Mouse (Mus musculus) midbrain, embryonic 12.5 days (tissue): ENCODE results near the gene Slco2a1. TPM values are rescaled to one million over a fixed set of nuclear protein-coding genes. Genes with fewer than 3 reads are reported as not detected.

ENCODE experiments used
- ATAC-seq: fragments of 200-750 bp; cut with Nextera tagmentation; 2 replicates; pipeline ENCODE4 v1.8.0; 2017; ENCODE audit warnings: low read depth, moderate TSS enrichment, moderate library complexity; ENCODE audit not compliant: low FRiP score
- H3K27ac ChIP-seq: fragments of 300-500 bp; sonication (generic); replicated peaks from 2 replicates; pipeline ENCODE4 v1.5.1; 2016; ENCODE audit warnings: mild to moderate bottlenecking
- H3K27me3 ChIP-seq: fragments of 300-500 bp; sonication (generic); 2 replicates; pipeline ENCODE4 v1.6.1; 2016; ENCODE audit warnings: mild to moderate bottlenecking
- H3K36me3 ChIP-seq: fragments of 300-500 bp; sonication (generic); 2 replicates; pipeline ENCODE4 v1.6.1; 2016
- H3K4me1 ChIP-seq: fragments of 300-500 bp; sonication (generic); 2 replicates; pipeline ENCODE4 v1.6.1; 2016
- H3K4me2 ChIP-seq: fragments of 300-500 bp; sonication (generic); replicated peaks from 2 replicates; pipeline ENCODE4 v1.6.1; 2016; ENCODE audit warnings: mild to moderate bottlenecking, moderate library complexity
- H3K4me3 ChIP-seq: fragments of 300-500 bp; sonication (generic); 2 replicates; pipeline ENCODE4 v1.5.1; 2016; ENCODE audit warnings: mild to moderate bottlenecking
- H3K9ac ChIP-seq: fragments of 300-500 bp; sonication (generic); replicated peaks from 2 replicates; pipeline ENCODE4 v1.6.1; 2016; ENCODE audit warnings: mild to moderate bottlenecking, moderate library complexity
- H3K9me3 ChIP-seq: fragments of 300-500 bp; sonication (generic); 2 replicates; pipeline ENCODE4 v1.6.1; 2016; ENCODE audit warnings: mild to moderate bottlenecking
- WGBS: fragments of 180-500 bp; shearing (Covaris S2); methylation state at CpG from one replicate; pipeline ENCODE4 v1.1.7; 2016; 5-methylcytosine and 5-hydroxymethylcytosine counted together
- polyA plus RNA-seq: library from polyadenylated mRNA; unstranded; fragments of >200 nt; fragmentation: Nextera tagmentation; extraction: Ambion mirVana; gene quantifications from 2 replicates; pipeline ENCODE4 v1.2.1, GENCODE M21; 2016

Slco2a1 gene
- polyA plus RNA-seq, result 0.56 and 0.79 TPM in 2 replicates

- Histone ChIP-seq H3K4me3 (no peak within 1 kb of the TSS), H3K4me2 (no peak within 1 kb of the TSS), H3K4me1 (peaks cover 17% of the 10 kb centered on the region; the same call in 1 of the 2 replicates), H3K36me3 (no peaks in the 10 kb centered on the region), H3K27ac (peak within 1 kb of the TSS; percentile 60), H3K9me3 (no peaks in the 10 kb centered on the region), H3K9ac (no peak within 1 kb of the TSS), H3K27me3 (no peaks in the 10 kb centered on the region)
- WGBS, result 92% methylated on average over 8 of the region's 8 CpGs
- ATAC-seq, result no peak
Measured at GRCm38 (mm10) chr9:102988462-102988861, at the start of gene Slco2a1. Gene Slco2a1, plus strand, starts transcription at chr9:102988712.

GRCm38 (mm10) chr9:102942221-102942620 is 46.3 kb upstream of the Slco2a1 start:
- Histone ChIP-seq H3K4me2 (no peak overlapping the region), H3K9ac (no peak overlapping the region), H3K27me3 (no peaks in the 10 kb centered on the region), H3K27ac (no peak overlapping the region), H3K9me3 (no peaks in the 10 kb centered on the region), H3K4me3 (no peak overlapping the region), H3K36me3 (no peaks in the 10 kb centered on the region), H3K4me1 (no peaks in the 10 kb centered on the region)
- 86% methylated on average over 4 of the region's 4 CpGs for WGBS
- no peak for ATAC-seq

- Histone ChIP-seq H3K27ac (no peak overlapping the region), H3K4me3 (no peak overlapping the region), H3K9ac (no peak overlapping the region), H3K27me3 (no peaks in the 10 kb centered on the region), H3K36me3 (no peaks in the 10 kb centered on the region), H3K4me1 (no peaks in the 10 kb centered on the region), H3K4me2 (no peak overlapping the region), H3K9me3 (no peaks in the 10 kb centered on the region)
- no peak for ATAC-seq
- WGBS, result 89% methylated on average over 9 of the region's 9 CpGs
Measured at GRCm38 (mm10) chr9:102944891-102945290, 43.6 kb upstream of the Slco2a1 start.

DNA sequence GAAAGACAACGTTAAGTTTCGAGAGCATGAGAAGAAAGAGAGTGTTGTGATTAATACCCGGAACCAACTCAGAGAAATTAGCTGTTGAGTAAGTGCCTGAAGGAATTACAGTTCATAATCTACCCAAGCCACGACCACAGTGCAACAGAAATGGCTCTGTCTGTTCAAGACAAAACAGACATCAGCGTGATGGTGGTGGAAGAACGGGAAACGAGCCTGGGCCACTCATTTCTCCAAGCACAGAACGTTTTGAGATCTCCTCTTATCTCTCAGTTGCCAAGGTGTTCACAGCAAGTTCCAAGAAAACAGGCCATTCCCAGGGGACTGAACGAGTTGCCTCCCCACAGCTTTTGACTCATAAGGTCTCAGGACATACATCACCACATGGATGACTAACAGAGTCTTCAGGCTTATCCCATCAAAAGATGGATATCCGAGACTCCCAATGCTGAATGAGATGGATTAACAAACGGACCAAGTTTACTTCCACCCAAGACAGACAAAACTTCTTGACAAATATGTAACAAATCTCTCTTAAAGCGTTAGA is 42.0 kb upstream of the Slco2a1 start:
- no peaks in the 10 kb centered on the region for H3K4me1 ChIP-seq
- ATAC-seq, result no peak
- H3K27me3 ChIP-seq, result no peaks in the 10 kb centered on the region
- no peaks in the 10 kb centered on the region for H3K36me3 ChIP-seq
- no peaks in the 10 kb centered on the region for H3K9me3 ChIP-seq
- H3K27ac ChIP-seq, result no peak overlapping the region
- no peak overlapping the region for H3K4me3 ChIP-seq
- 87% methylated on average over 12 of the region's 12 CpGs for WGBS
- no peak overlapping the region for H3K4me2 ChIP-seq
- no peak overlapping the region for H3K9ac ChIP-seq

GRCm38 (mm10) chr9:102948706-102949105 is 39.8 kb upstream of the Slco2a1 start:
- Histone ChIP-seq H3K36me3 (no peaks in the 10 kb centered on the region), H3K27me3 (no peaks in the 10 kb centered on the region), H3K27ac (no peak overlapping the region), H3K9me3 (no peaks in the 10 kb centered on the region), H3K4me2 (no peak overlapping the region), H3K4me1 (no peaks in the 10 kb centered on the region), H3K9ac (no peak overlapping the region), H3K4me3 (no peak overlapping the region)
- no peak for ATAC-seq
- WGBS, result 74% methylated on average over 5 of the region's 5 CpGs

DNA sequence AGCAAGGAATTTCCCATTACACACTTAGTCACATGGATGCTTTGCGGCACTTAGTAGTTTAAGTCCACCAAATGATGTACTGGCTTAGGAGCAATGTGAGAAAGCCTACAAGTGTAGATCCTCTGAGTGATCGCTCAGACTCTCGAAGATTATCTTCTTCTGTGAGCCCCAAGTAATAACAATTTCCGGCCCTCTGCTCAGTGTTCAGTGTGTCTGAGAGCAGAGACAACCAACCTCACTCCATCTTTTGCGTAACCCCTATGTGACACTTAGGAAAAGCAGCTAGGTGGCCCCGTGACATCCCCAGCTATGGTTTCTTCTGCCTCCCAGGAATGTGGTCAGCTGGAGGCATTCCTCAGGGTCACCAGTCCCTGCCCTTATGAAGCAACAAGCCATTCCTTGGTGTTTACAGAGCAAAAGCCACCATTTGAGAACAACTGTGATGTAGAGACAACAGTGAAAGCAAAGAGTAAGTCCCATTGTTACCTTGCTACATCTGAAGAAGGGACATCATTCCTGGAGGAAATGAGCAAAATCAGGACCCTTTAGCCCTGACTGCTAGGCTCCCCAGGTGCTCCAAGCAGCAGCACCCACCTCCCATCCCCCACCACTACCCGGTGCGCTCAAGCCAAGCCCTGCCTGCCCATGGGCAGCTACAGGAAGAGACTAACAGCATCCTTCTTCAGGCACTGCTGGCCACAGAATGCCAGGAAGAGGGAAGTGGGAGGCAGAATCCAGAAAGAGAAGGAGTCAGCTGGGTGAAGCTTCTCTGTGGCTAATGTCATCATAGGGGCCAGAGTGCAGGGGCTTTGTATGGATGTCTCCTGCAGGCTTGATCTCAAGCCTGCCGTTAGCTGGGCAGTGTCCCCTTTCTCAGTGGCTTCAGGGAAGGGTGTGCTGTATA is 37.2 kb upstream of the Slco2a1 start:
- Histone ChIP-seq H3K4me1 (no peaks in the 10 kb centered on the region), H3K9ac (no peak overlapping the region), H3K4me2 (no peak overlapping the region), H3K4me3 (no peak overlapping the region), H3K27ac (no peak overlapping the region), H3K9me3 (no peaks in the 10 kb centered on the region), H3K36me3 (no peaks in the 10 kb centered on the region), H3K27me3 (no peaks in the 10 kb centered on the region)
- 93% methylated on average over 9 of the region's 9 CpGs for WGBS
- ATAC-seq, result no peak

GRCm38 (mm10) chr9:102955866-102956265 is 32.6 kb upstream of the Slco2a1 start:
- no peak for ATAC-seq
- Histone ChIP-seq H3K27me3 (no peaks in the 10 kb centered on the region; the same call in 1 of the 2 replicates), H3K36me3 (no peaks in the 10 kb centered on the region), H3K27ac (no peak overlapping the region), H3K4me3 (no peak overlapping the region), H3K9me3 (no peaks in the 10 kb centered on the region), H3K4me2 (no peak overlapping the region), H3K9ac (no peak overlapping the region), H3K4me1 (peaks cover 2% of the 10 kb centered on the region)
- 87% methylated on average over 3 of the region's 3 CpGs for WGBS

DNA sequence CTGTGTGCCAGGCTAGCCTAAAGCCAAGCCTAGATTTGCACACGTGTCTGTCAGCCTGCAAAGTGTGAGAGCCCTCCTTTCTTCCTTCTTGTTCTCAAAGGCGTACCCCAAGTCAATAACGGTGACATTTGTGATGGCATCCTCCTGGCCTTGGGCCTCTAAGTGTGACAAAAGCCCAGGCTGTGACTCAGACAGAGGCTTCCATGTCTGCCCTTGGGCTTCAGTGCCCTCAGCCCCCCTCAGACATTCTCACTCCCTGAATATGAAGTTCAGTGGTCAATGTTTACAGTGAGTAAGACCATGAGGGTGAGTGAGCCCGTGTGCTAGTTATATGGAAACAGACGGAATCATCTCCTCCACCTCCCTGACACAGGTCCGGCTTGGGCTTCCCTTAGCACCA is 29.8 kb upstream of the Slco2a1 start:
- H3K4me1 ChIP-seq, result peaks cover 11% of the 10 kb centered on the region
- no peaks in the 10 kb centered on the region; the same call in 1 of the 2 replicates for H3K27me3 ChIP-seq
- no peak for ATAC-seq
- no peak overlapping the region for H3K4me3 ChIP-seq
- H3K27ac ChIP-seq, result no peak overlapping the region
- no peaks in the 10 kb centered on the region for H3K36me3 ChIP-seq
- no peak overlapping the region for H3K9ac ChIP-seq
- H3K4me2 ChIP-seq, result no peak overlapping the region
- 91% methylated on average over 6 of the region's 6 CpGs for WGBS
- H3K9me3 ChIP-seq, result no peaks in the 10 kb centered on the region

DNA sequence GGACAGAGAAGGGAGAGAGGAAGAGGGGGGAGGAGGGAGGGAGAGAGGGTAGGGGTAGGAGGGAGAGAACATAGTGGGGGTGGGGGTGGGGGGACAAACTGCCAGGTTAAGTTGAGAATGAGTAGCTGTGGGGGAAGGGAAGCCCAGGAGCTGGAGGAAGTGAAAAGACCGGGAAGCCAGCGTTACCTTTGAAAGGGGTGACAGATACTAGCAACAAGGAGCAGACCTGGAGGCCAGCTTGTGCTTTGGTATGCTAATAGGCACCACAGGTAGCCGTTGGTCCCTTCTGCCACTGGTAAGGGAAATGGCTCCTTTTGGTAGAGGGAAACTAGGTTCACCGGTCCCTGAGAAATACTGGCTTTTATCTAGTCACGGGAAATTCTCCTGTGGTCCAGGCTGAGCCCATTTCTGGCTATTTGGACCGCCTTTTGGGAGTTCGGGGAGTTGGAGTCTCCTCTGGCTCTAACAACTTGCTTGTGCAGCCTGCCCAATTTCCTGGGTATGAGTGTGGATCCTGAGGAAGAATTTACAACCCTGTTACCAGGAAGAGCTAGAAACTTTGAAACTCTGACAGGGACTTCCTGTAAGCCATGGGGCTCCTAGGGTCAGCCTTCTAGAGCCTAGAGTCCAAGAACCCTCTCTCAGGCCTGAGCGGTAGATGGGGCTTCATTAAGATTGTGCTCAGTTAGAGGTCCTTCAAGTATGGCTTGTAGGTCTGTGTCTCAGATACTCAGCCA is 27.0 kb upstream of the Slco2a1 start:
- H3K36me3 ChIP-seq, result no peaks in the 10 kb centered on the region

GRCm38 (mm10) chr9:102962093-102962788 is 26.3 kb upstream of the Slco2a1 start:
- Histone ChIP-seq H3K36me3 (no peaks in the 10 kb centered on the region), H3K27me3 (no peaks in the 10 kb centered on the region; the same call in 1 of the 2 replicates), H3K27ac (no peak overlapping the region), H3K4me2 (no peak overlapping the region), H3K4me3 (no peak overlapping the region), H3K4me1 (peaks cover 11% of the 10 kb centered on the region), H3K9ac (no peak overlapping the region), H3K9me3 (no peaks in the 10 kb centered on the region)
- no peak for ATAC-seq
- WGBS, result 75% methylated on average over 10 of the region's 10 CpGs

More for the DNA sequence above, 27.0 kb upstream of the Slco2a1 start:
- Histone ChIP-seq H3K9ac (no peak overlapping the region), H3K9me3 (no peaks in the 10 kb centered on the region), H3K4me3 (no peak overlapping the region), H3K4me2 (no peak overlapping the region), H3K27me3 (no peaks in the 10 kb centered on the region; the same call in 1 of the 2 replicates), H3K27ac (no peak overlapping the region), H3K4me1 (peaks cover 11% of the 10 kb centered on the region)
- 25% methylated on average over 8 of the region's 8 CpGs for WGBS
- no peak for ATAC-seq

- Histone ChIP-seq H3K27ac (no peak overlapping the region), H3K27me3 (no peaks in the 10 kb centered on the region; the same call in 1 of the 2 replicates), H3K4me1 (peaks cover 11% of the 10 kb centered on the region), H3K4me2 (no peak overlapping the region), H3K4me3 (no peak overlapping the region), H3K36me3 (no peaks in the 10 kb centered on the region), H3K9ac (no peak overlapping the region), H3K9me3 (no peaks in the 10 kb centered on the region)
- no peak for ATAC-seq
- WGBS, result 78% methylated on average over 7 of the region's 7 CpGs
Measured at GRCm38 (mm10) chr9:102963321-102963720, 25.2 kb upstream of the Slco2a1 start.
